Mouse (Mus musculus) testis, adult 2 months (tissue): ENCODE data around the gene Gabrb2. TPM values are rescaled to one million over a fixed set of nuclear protein-coding genes. Genes with fewer than 3 reads are reported as not detected.

Experiments
- H3K27ac ChIP-seq: fragments of 200-500 bp; 2 replicates; pipeline ENCODE4 v1.5.1; 2012; ENCODE audit warnings: low read depth, low read length; ENCODE audit not compliant: control insufficient read depth, insufficient read depth
- H3K27me3 ChIP-seq: fragments of 200-500 bp; 2 replicates; pipeline ENCODE4 v1.6.1; 2012; ENCODE audit warnings: mild to moderate bottlenecking, low read length, moderate library complexity; ENCODE audit not compliant: control insufficient read depth, insufficient read depth
- H3K36me3 ChIP-seq: fragments of 200-500 bp; 2 replicates; pipeline ENCODE4 v1.6.1; 2012; ENCODE audit warnings: mild to moderate bottlenecking, low read length; ENCODE audit not compliant: control insufficient read depth, insufficient read depth
- H3K4me1 ChIP-seq: fragments of 200-500 bp; 2 replicates; pipeline ENCODE4 v1.6.1; 2012; ENCODE audit warnings: low read length; ENCODE audit not compliant: control insufficient read depth, insufficient read depth
- H3K4me3 ChIP-seq: fragments of 200-500 bp; 2 replicates; pipeline ENCODE4 v1.5.1; 2012; ENCODE audit warnings: low read depth, mild to moderate bottlenecking, low read length, moderate library complexity, mixed read lengths; ENCODE audit not compliant: control insufficient read depth
- CTCF ChIP-seq: fragments of 200-500 bp; IDR thresholded peaks from 2 replicates; pipeline ENCODE4 v1.5.1; 2012; ENCODE audit warnings: low read depth, mild to moderate bottlenecking, inconsistent platforms, low read length, moderate library complexity; ENCODE audit not compliant: control insufficient read depth, insufficient read depth, insufficient replicate concordance
- POLR2A ChIP-seq: fragments of 200-500 bp; IDR thresholded peaks from 2 replicates; pipeline ENCODE4 v1.6.1; 2012; ENCODE audit warnings: low read depth, mild to moderate bottlenecking, inconsistent platforms, low read length, moderate library complexity; ENCODE audit not compliant: control insufficient read depth
- polyA plus RNA-seq: library from polyadenylated mRNA; depleted of rRNA; stranded (reverse); fragments of >200 nt; gene quantifications from 2 replicates; pipeline ENCODE4 v1.2.3, GENCODE M21; 2012

The Gabrb2 gene
- polyA plus RNA-seq, 1 experiment: 0.09 TPM

DNA sequence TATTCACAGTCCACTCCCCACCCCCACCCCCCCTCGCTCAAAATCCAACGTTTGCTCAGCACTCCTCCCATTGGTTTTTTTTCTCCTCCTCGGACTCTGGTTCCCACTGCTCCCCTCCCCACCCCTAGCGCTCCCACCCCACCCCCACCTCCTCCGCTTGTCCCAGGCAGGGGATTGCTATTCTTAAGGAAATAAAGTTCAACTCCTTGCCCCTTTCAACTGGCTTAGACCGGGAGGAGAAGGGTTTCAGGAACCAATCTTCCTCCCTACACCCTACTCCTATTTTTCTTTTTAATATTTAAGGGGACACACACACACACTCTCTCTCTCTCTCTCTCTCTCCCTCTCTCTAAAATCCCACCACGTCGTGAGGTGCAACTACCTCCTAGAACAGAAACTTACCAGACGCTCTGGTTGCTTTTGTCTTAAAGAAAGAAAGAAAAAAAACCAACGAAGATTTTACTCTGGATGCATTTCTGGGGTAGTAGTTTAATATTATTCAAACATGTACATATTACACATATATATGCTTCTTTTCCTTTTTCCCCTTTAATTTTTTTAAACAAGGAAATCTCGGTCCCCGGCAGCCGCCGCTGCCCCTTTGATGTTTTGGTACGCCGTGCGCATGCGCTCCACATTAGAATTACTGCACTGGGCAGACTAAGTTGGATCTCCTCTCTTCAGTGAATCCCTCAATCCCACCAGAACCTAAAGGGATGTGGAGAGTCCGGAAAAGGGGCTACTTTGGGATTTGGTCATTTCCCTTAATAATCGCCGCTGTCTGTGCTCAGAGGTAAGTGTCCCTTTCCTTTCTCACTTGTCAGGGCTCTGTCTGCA lies 1.3 kb downstream of the Gabrb2 start:
- no peak for TF ChIP-seq POLR2A
- no peak for TF ChIP-seq CTCF
- Histone ChIP-seq H3K27ac (no peak overlapping the region), H3K36me3 (no peaks in the 10 kb centered on the region), H3K4me1 (peaks cover 6% of the 10 kb centered on the region), H3K4me3 (no peak overlapping the region), H3K27me3 (no peaks in the 10 kb centered on the region)

DNA sequence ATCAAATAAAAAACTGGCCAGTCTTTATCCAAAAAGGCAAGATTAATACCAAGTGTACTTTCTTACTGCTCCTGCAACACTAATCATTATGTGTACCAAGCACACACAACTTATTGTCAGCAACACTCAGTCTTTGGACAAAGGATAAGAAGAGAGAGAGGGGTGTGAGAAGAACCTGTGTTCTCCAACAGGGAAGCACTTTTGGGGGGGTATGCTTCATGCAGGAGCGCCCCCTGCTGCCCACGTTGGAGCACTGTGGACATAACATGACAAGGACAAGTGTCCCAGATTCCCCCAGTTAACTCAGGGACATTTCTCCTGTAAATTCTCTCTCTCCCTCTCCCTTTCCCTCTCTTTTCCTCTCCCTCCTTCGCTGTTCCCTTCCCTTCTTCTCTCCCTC lies 3.7 kb downstream of the Gabrb2 start:
- no peaks in the 10 kb centered on the region for H3K36me3 ChIP-seq
- no peak overlapping the region for H3K27ac ChIP-seq

DNA sequence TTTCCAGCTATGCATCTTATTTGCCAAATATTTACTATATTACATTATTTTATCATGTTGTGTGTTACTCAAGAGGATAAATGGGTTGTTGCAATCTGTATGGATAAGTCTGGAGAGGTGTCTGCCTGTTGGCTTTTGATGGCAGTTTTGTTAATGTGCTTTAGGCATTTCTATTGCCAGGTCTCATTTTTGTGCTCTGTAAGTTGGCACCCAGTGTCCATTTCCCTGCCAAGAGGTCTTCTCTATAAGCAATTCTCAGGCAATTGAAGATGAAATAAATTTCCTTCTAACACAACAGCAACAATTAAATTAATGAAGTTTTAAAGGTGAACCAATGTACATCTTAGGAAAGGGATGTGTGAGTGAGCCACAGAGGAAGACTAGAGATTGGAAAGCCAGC lies 11.9 kb downstream of the Gabrb2 start:
- Histone ChIP-seq H3K36me3 (no peaks in the 10 kb centered on the region), H3K27ac (no peak overlapping the region), H3K4me3 (no peak overlapping the region), H3K27me3 (no peaks in the 10 kb centered on the region), H3K4me1 (no peaks in the 10 kb centered on the region)
- TF ChIP-seq CTCF: no peak
- TF ChIP-seq POLR2A: no peak

More for the DNA sequence above, 3.7 kb downstream of the Gabrb2 start:
- Histone ChIP-seq H3K4me3 (no peak overlapping the region), H3K27me3 (no peaks in the 10 kb centered on the region), H3K4me1 (peaks cover 6% of the 10 kb centered on the region)
- TF ChIP-seq CTCF (peak; percentile 66; the same call in 1 of the 2 replicates), POLR2A (no peak)

DNA sequence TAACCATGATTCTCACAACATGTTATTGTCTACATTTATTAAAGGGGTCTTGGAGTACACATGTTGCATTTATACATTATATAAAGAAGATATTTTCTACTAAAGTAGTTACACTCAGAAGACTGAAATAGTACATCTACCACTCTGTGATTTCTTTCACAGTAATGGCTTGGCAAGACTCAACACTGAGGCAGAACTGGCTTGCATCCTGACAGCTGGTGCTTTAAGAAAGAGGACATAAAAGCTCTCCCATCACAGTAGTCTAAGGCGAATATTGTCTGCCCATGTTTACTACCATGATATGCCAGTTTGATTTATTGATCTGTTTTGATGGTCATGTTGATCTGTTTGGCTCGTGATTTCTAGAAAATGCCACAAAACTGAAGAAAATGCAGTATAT lies 19.4 kb downstream of the Gabrb2 start:
- no peak overlapping the region for H3K27ac ChIP-seq
- no peaks in the 10 kb centered on the region for H3K27me3 ChIP-seq
- H3K4me3 ChIP-seq: no peak overlapping the region
- H3K36me3 ChIP-seq: no peaks in the 10 kb centered on the region
- H3K4me1 ChIP-seq: no peaks in the 10 kb centered on the region
- no peak for TF ChIP-seq CTCF
- no peak for TF ChIP-seq POLR2A

DNA sequence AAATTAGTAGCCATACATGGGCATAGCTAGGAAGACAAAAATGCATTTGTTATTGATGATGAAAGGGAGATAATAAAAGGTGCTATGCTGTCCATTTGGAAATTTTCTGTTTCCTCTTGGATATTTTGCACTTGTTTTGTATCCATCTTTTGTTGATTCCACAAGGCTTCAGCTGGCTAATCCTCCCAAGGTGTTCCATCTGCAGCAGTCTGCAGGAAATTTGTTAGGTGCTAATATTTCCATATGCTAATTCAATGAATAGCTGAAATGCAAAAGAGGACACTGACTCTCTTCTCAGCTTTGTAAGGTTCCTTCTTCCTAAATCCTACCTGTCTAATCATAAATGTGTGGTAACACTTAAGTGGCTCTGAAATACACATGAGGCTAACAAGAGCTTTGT lies 24.1 kb downstream of the Gabrb2 start:
- H3K27me3 ChIP-seq: no peaks in the 10 kb centered on the region
- no peaks in the 10 kb centered on the region for H3K4me1 ChIP-seq
- no peaks in the 10 kb centered on the region for H3K36me3 ChIP-seq
- H3K27ac ChIP-seq: no peak overlapping the region
- no peak for TF ChIP-seq POLR2A
- TF ChIP-seq CTCF: no peak
- no peak overlapping the region for H3K4me3 ChIP-seq

DNA sequence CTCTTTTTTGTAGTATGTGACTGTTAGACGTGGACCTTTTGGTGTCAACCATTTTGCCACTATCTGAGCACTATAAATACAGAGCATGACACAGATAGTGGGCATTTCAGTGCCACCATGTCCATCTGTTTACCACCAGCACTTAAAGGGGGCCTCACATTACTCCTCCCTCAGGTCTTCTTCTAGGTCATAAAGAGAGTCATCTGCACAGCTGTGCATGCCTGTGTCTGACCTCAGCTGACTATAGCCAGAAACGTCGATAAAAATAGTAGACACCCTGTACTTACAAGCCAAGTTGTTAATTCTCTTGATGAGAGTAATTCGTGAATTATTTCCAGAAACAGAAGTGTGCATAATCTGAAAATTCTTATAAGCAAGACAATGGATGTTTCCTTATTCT lies 29.4 kb downstream of the Gabrb2 start:
- Histone ChIP-seq H3K36me3 (no peaks in the 10 kb centered on the region), H3K27me3 (no peaks in the 10 kb centered on the region), H3K4me3 (no peak overlapping the region), H3K27ac (no peak overlapping the region), H3K4me1 (no peaks in the 10 kb centered on the region)
- TF ChIP-seq POLR2A (no peak), CTCF (no peak)

DNA sequence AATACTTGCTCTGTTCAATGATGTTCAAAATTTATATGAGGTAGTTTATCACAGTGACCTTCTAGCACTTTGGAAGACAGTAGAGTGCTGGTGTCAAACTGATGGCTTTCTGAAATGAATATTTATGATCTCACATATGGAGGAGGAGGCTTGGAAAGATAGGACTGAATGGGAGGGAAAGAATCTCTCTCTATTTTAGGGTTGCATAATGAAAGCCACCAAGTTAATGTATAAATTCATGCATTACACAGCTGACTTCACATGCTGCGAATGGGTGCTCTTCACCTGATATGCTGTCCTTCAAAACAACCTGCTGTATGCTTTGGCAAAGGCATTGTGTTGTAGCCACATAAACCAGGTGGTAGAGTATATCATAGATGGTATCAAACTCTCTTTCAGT lies 44.6 kb downstream of the Gabrb2 start:
- Histone ChIP-seq H3K4me1 (no peaks in the 10 kb centered on the region), H3K4me3 (no peak overlapping the region), H3K27ac (no peak overlapping the region), H3K36me3 (no peaks in the 10 kb centered on the region), H3K27me3 (no peaks in the 10 kb centered on the region)
- TF ChIP-seq CTCF: no peak
- TF ChIP-seq POLR2A: no peak
